Mouse (Mus musculus) limb, embryonic 11.5 days (tissue): ENCODE results near the gene Mast3. TPM values are rescaled to one million over a fixed set of nuclear protein-coding genes. Genes with fewer than 3 reads are reported as not detected.

Experiments
- ATAC-seq: fragments of 200-750 bp; cut with Nextera tagmentation; 2 replicates; pipeline ENCODE4 v1.8.0; 2017; ENCODE audit warnings: low read depth; ENCODE audit not compliant: insufficient number of reproducible peaks, low FRiP score, low TSS enrichment
- DNase-seq: peaks from one replicate; pipeline ENCODE4 v3.0.0-alpha.2; 2015; ENCODE audit warnings: low spot score
- H3K27ac ChIP-seq: fragments of 300-500 bp; sonication (generic); replicated peaks from 2 replicates; pipeline ENCODE4 v1.5.1; 2014; ENCODE audit warnings: low read depth, mild to moderate bottlenecking, low read length
- H3K27me3 ChIP-seq: fragments of 300-500 bp; sonication (generic); 2 replicates; pipeline ENCODE4 v1.6.1; 2014; ENCODE audit warnings: mild to moderate bottlenecking, low read length, mixed read lengths; ENCODE audit not compliant: control insufficient read depth, insufficient read depth
- H3K36me3 ChIP-seq: fragments of 300-500 bp; sonication (generic); 2 replicates; pipeline ENCODE4 v1.6.1; 2014; ENCODE audit warnings: mild to moderate bottlenecking, low read length, moderate library complexity, mixed read lengths; ENCODE audit not compliant: control insufficient read depth, insufficient read depth
- H3K4me1 ChIP-seq: fragments of 300-500 bp; sonication (generic); 2 replicates; pipeline ENCODE4 v1.6.1; 2014; ENCODE audit warnings: low read length, mixed read lengths; ENCODE audit not compliant: control insufficient read depth, insufficient read depth
- H3K4me2 ChIP-seq: fragments of 300-500 bp; sonication (generic); 2 replicates; pipeline ENCODE4 v1.6.1; 2014; ENCODE audit warnings: low read depth, mild to moderate bottlenecking, moderate library complexity; ENCODE audit not compliant: severe bottlenecking
- H3K4me3 ChIP-seq: fragments of 300-500 bp; sonication (generic); 2 replicates; pipeline ENCODE4 v1.5.1; 2014; ENCODE audit warnings: low read depth, low read length
- H3K9ac ChIP-seq: fragments of 300-500 bp; sonication (generic); 2 replicates; pipeline ENCODE4 v1.6.1; 2014; ENCODE audit warnings: mild to moderate bottlenecking, low read length
- H3K9me3 ChIP-seq: fragments of 300-500 bp; sonication (generic); 2 replicates; pipeline ENCODE4 v1.6.1; 2016; ENCODE audit warnings: low read length; ENCODE audit not compliant: control insufficient read depth
- WGBS: fragments of 180-500 bp; shearing (Covaris S2); extraction: QIAGEN DNeasy Blood & Tissue Kit; methylation state at CpG from one replicate; pipeline ENCODE4 v1.1.7; 2014; 5-methylcytosine and 5-hydroxymethylcytosine counted together
- polyA plus RNA-seq: library from polyadenylated mRNA; unstranded; fragments of >200 nt; fragmentation: Nextera tagmentation; extraction: Ambion mirVana; gene quantifications from 2 replicates; pipeline ENCODE4 v1.2.1, GENCODE M21; 2014

Mast3 gene
- polyA plus RNA-seq, 1 experiment from 2014 or later, result 14.6 TPM

- H3K9ac ChIP-seq, result no peak overlapping the region
- peaks cover 21% of the 10 kb centered on the region for H3K36me3 ChIP-seq
- DNase-seq, result no peak
- ATAC-seq, result no peak
- peaks cover 15% of the 10 kb centered on the region for H3K4me1 ChIP-seq
- no peak overlapping the region for H3K4me3 ChIP-seq
- H3K27ac ChIP-seq, result no peak overlapping the region
- H3K9me3 ChIP-seq, result no peaks in the 10 kb centered on the region
- 95% methylated on average over 18 of the region's 18 CpGs for WGBS
- H3K4me2 ChIP-seq, result no peak overlapping the region
- no peaks in the 10 kb centered on the region for H3K27me3 ChIP-seq
Observed at GRCm38 (mm10) chr8:70774740-70775139, 30.1 kb downstream of the Mast3 start.

- no peak overlapping the region for H3K4me3 ChIP-seq
- ATAC-seq (no peak), DNase-seq (no peak)
- no peak overlapping the region for H3K9ac ChIP-seq
- 77% methylated on average over 9 of the region's 9 CpGs for WGBS
- H3K9me3 ChIP-seq, result no peaks in the 10 kb centered on the region
- H3K27me3 ChIP-seq, result no peaks in the 10 kb centered on the region
- H3K36me3 ChIP-seq, result peaks cover 15% of the 10 kb centered on the region
- no peak overlapping the region for H3K27ac ChIP-seq
- peaks cover 15% of the 10 kb centered on the region for H3K4me1 ChIP-seq
- H3K4me2 ChIP-seq, result no peak overlapping the region; the same call in 1 of the 2 replicates
Observed at GRCm38 (mm10) chr8:70773833-70774232, 31.0 kb downstream of the Mast3 start.

- no peak overlapping the region for H3K27ac ChIP-seq
- H3K36me3 ChIP-seq, result peaks cover 19% of the 10 kb centered on the region
- H3K9me3 ChIP-seq, result no peaks in the 10 kb centered on the region
- H3K4me3 ChIP-seq, result no peak overlapping the region
- peaks cover 15% of the 10 kb centered on the region for H3K4me1 ChIP-seq
- 85% methylated on average over 5 of the region's 5 CpGs for WGBS
- DNase-seq (no peak), ATAC-seq (no peak)
- no peaks in the 10 kb centered on the region for H3K27me3 ChIP-seq
- no peak overlapping the region for H3K4me2 ChIP-seq
- no peak overlapping the region for H3K9ac ChIP-seq
Observed at GRCm38 (mm10) chr8:70773410-70773809, 31.4 kb downstream of the Mast3 start.

GRCm38 (mm10) chr8:70772890-70773289, 32.0 kb downstream of the Mast3 start:
- no peaks in the 10 kb centered on the region for H3K9me3 ChIP-seq
- H3K27ac ChIP-seq, result no peak overlapping the region
- H3K36me3 ChIP-seq, result peaks cover 23% of the 10 kb centered on the region
- H3K4me1 ChIP-seq, result peaks cover 12% of the 10 kb centered on the region
- WGBS, result 92% methylated on average over 9 of the region's 9 CpGs
- no peak overlapping the region for H3K4me2 ChIP-seq
- ATAC-seq (no peak), DNase-seq (no peak)
- H3K9ac ChIP-seq, result no peak overlapping the region
- H3K4me3 ChIP-seq, result no peak overlapping the region
- no peaks in the 10 kb centered on the region for H3K27me3 ChIP-seq

GRCm38 (mm10) chr8:70772075-70772474, 32.8 kb downstream of the Mast3 start:
- Histone ChIP-seq H3K27me3 (no peaks in the 10 kb centered on the region), H3K9me3 (no peaks in the 10 kb centered on the region), H3K27ac (no peak overlapping the region), H3K36me3 (peaks cover 24% of the 10 kb centered on the region), H3K4me3 (no peak overlapping the region), H3K4me2 (no peak overlapping the region), H3K4me1 (peaks cover 13% of the 10 kb centered on the region; the same call in 1 of the 2 replicates), H3K9ac (no peak overlapping the region)
- ATAC-seq (no peak), DNase-seq (no peak)
- 92% methylated on average over 13 of the region's 13 CpGs for WGBS

GRCm38 (mm10) chr8:70771217-70771616, 33.6 kb downstream of the Mast3 start:
- peaks cover 21% of the 10 kb centered on the region for H3K4me1 ChIP-seq
- WGBS, result 89% methylated on average over 7 of the region's 7 CpGs
- H3K27ac ChIP-seq, result no peak overlapping the region
- no peak for ATAC-seq
- no peak overlapping the region for H3K4me2 ChIP-seq
- no peaks in the 10 kb centered on the region for H3K27me3 ChIP-seq
- DNase-seq, result no peak
- H3K36me3 ChIP-seq, result peaks cover 24% of the 10 kb centered on the region
- no peaks in the 10 kb centered on the region for H3K9me3 ChIP-seq
- no peak overlapping the region for H3K9ac ChIP-seq
- H3K4me3 ChIP-seq, result no peak overlapping the region

GRCm38 (mm10) chr8:70770748-70771147, 34.1 kb downstream of the Mast3 start:
- Histone ChIP-seq H3K4me2 (no peak overlapping the region), H3K9me3 (no peaks in the 10 kb centered on the region), H3K27ac (no peak overlapping the region), H3K36me3 (peaks cover 24% of the 10 kb centered on the region), H3K27me3 (no peaks in the 10 kb centered on the region), H3K4me3 (no peak overlapping the region), H3K9ac (no peak overlapping the region), H3K4me1 (peaks cover 20% of the 10 kb centered on the region)
- ATAC-seq (no peak), DNase-seq (no peak)
- 96% methylated on average over 13 of the region's 13 CpGs for WGBS

- H3K27ac ChIP-seq, result no peak overlapping the region
- H3K36me3 ChIP-seq, result peaks cover 24% of the 10 kb centered on the region
- no peak for DNase-seq
- no peak overlapping the region for H3K4me2 ChIP-seq
- H3K9ac ChIP-seq, result no peak overlapping the region
- no peaks in the 10 kb centered on the region for H3K27me3 ChIP-seq
- peaks cover 18% of the 10 kb centered on the region for H3K4me1 ChIP-seq
- no peak overlapping the region for H3K4me3 ChIP-seq
- no peak for ATAC-seq
- 75% methylated on average over 12 of the region's 12 CpGs for WGBS
- H3K9me3 ChIP-seq, result no peaks in the 10 kb centered on the region
Observed at GRCm38 (mm10) chr8:70769858-70770257, 35.0 kb downstream of the Mast3 start.

GRCm38 (mm10) chr8:70769359-70769758, 35.5 kb downstream of the Mast3 start:
- peak; percentile 99 for DNase-seq
- no peak overlapping the region for H3K4me2 ChIP-seq
- peaks cover 18% of the 10 kb centered on the region for H3K4me1 ChIP-seq
- H3K4me3 ChIP-seq, result no peak overlapping the region
- H3K27me3 ChIP-seq, result no peaks in the 10 kb centered on the region
- H3K36me3 ChIP-seq, result peaks cover 24% of the 10 kb centered on the region
- H3K27ac ChIP-seq, result no peak overlapping the region
- WGBS, result 6% methylated on average over 26 of the region's 26 CpGs
- H3K9me3 ChIP-seq, result no peaks in the 10 kb centered on the region
- ATAC-seq, result peak; percentile 34; the same call in 1 of the 2 replicates
- H3K9ac ChIP-seq, result no peak overlapping the region
